Mouse (Mus musculus) lung, embryonic 15.5 days (tissue): ENCODE measurements around the gene Npas3. TPM values are rescaled to one million over a fixed set of nuclear protein-coding genes. Genes with fewer than 3 reads are reported as not detected.

ENCODE experiments used
- ATAC-seq: fragments of 200-750 bp; cut with Nextera tagmentation; 2 replicates; pipeline ENCODE4 v1.8.0; 2017; ENCODE audit warnings: moderate number of reproducible peaks, borderline replicate concordance; ENCODE audit not compliant: low FRiP score, low TSS enrichment; ENCODE audit errors: extremely low read depth
- H3K27ac ChIP-seq: fragments of 300-500 bp; sonication (generic); 2 replicates; pipeline ENCODE4 v1.5.1; 2015; ENCODE audit warnings: moderate library complexity, mild to moderate bottlenecking, inconsistent platforms
- H3K27me3 ChIP-seq: fragments of 300-500 bp; sonication (generic); 2 replicates; pipeline ENCODE4 v1.6.1; 2015; ENCODE audit warnings: inconsistent platforms
- H3K36me3 ChIP-seq: fragments of 300-500 bp; sonication (generic); 2 replicates; pipeline ENCODE4 v1.6.1; 2015; ENCODE audit warnings: inconsistent platforms
- H3K4me1 ChIP-seq: fragments of 300-500 bp; sonication (generic); 2 replicates; pipeline ENCODE4 v1.6.1; 2015; ENCODE audit warnings: inconsistent platforms
- H3K4me2 ChIP-seq: fragments of 300-500 bp; sonication (generic); 2 replicates; pipeline ENCODE4 v1.6.1; 2015; ENCODE audit warnings: inconsistent platforms, mild to moderate bottlenecking, moderate library complexity
- H3K4me3 ChIP-seq: fragments of 300-500 bp; sonication (generic); 2 replicates; pipeline ENCODE4 v1.5.1; 2015; ENCODE audit warnings: mild to moderate bottlenecking, inconsistent platforms
- H3K9ac ChIP-seq: fragments of 300-500 bp; sonication (generic); 2 replicates; pipeline ENCODE4 v1.6.1; 2015; ENCODE audit warnings: inconsistent platforms
- H3K9me3 ChIP-seq: fragments of 300-500 bp; sonication (generic); 2 replicates; pipeline ENCODE4 v1.6.1; 2016; ENCODE audit warnings: inconsistent platforms
- WGBS: fragments of 180-500 bp; shearing (Covaris S2); methylation state at CpG from one replicate; pipeline ENCODE4 v1.1.7; 2015; 5-methylcytosine and 5-hydroxymethylcytosine counted together
- polyA plus RNA-seq: library from polyadenylated mRNA; unstranded; fragments of >200 nt; fragmentation: Nextera tagmentation; extraction: Ambion mirVana; gene quantifications from 2 replicates; pipeline ENCODE4 v1.2.1, GENCODE M21; 2015

Npas3 gene
- polyA plus RNA-seq, 1 experiment from 2014 or later: 0.59 TPM

GRCm38 (mm10) chr12:54105946-54106345 lies 857.5 kb downstream of the Npas3 start:
- H3K36me3 ChIP-seq: no peaks in the 10 kb centered on the region
- H3K9me3 ChIP-seq: no peaks in the 10 kb centered on the region
- no peak overlapping the region for H3K9ac ChIP-seq
- ATAC-seq: no peak
- H3K27me3 ChIP-seq: peaks cover 3% of the 10 kb centered on the region; the same call in 1 of the 2 replicates
- no peaks in the 10 kb centered on the region for H3K4me1 ChIP-seq
- no peak overlapping the region for H3K27ac ChIP-seq
- no peak overlapping the region for H3K4me3 ChIP-seq
- H3K4me2 ChIP-seq: no peak overlapping the region
- 75% methylated on average over 3 of the region's 3 CpGs for WGBS

- ATAC-seq: no peak
Measured at GRCm38 (mm10) chr12:54110342-54110741, 861.9 kb downstream of the Npas3 start.

GRCm38 (mm10) chr12:54110930-54111329 lies 862.5 kb downstream of the Npas3 start:
- no peaks in the 10 kb centered on the region for H3K4me1 ChIP-seq
- no peaks in the 10 kb centered on the region; the same call in 1 of the 2 replicates for H3K27me3 ChIP-seq
- no peak overlapping the region for H3K9ac ChIP-seq
- no peaks in the 10 kb centered on the region for H3K36me3 ChIP-seq
- H3K9me3 ChIP-seq: no peaks in the 10 kb centered on the region
- WGBS: 47% methylated on average over 3 of the region's 3 CpGs
- no peak overlapping the region for H3K27ac ChIP-seq
- no peak overlapping the region for H3K4me3 ChIP-seq
- H3K4me2 ChIP-seq: no peak overlapping the region
- no peak for ATAC-seq

More at GRCm38 (mm10) chr12:54110342-54110741, 861.9 kb downstream of the Npas3 start:
- Histone ChIP-seq H3K9ac (no peak overlapping the region), H3K36me3 (no peaks in the 10 kb centered on the region), H3K4me2 (no peak overlapping the region), H3K9me3 (no peaks in the 10 kb centered on the region), H3K27ac (no peak overlapping the region), H3K27me3 (no peaks in the 10 kb centered on the region; the same call in 1 of the 2 replicates), H3K4me1 (no peaks in the 10 kb centered on the region), H3K4me3 (no peak overlapping the region)
- WGBS: 36% methylated on average over 2 of the region's 2 CpGs

- Histone ChIP-seq H3K27me3 (no peaks in the 10 kb centered on the region), H3K9me3 (no peaks in the 10 kb centered on the region), H3K36me3 (no peaks in the 10 kb centered on the region), H3K27ac (no peak overlapping the region), H3K9ac (no peak overlapping the region), H3K4me3 (no peak overlapping the region), H3K4me2 (no peak overlapping the region), H3K4me1 (no peaks in the 10 kb centered on the region)
- ATAC-seq: no peak
- WGBS: 71% methylated on average over 1 of the region's 1 CpGs
Measured at GRCm38 (mm10) chr12:54120386-54120785, 871.9 kb downstream of the Npas3 start.

- WGBS: 74% methylated on average over 3 of the region's 3 CpGs
Measured at GRCm38 (mm10) chr12:54121286-54121685, 872.8 kb downstream of the Npas3 start.

More at GRCm38 (mm10) chr12:54121286-54121685, 872.8 kb downstream of the Npas3 start:
- H3K4me2 ChIP-seq: no peak overlapping the region
- no peak for ATAC-seq
- no peak overlapping the region for H3K27ac ChIP-seq
- no peak overlapping the region for H3K4me3 ChIP-seq
- H3K4me1 ChIP-seq: no peaks in the 10 kb centered on the region
- no peaks in the 10 kb centered on the region for H3K27me3 ChIP-seq
- H3K9me3 ChIP-seq: no peaks in the 10 kb centered on the region
- no peaks in the 10 kb centered on the region for H3K36me3 ChIP-seq
- no peak overlapping the region for H3K9ac ChIP-seq
